Mouse (Mus musculus): ENCODE data around the gene Bud13. TPM values are rescaled to one million over a fixed set of nuclear protein-coding genes. Genes with fewer than 3 reads are reported as not detected.
A peak's percentile ranks its signal among the peaks of the same experiment; 100 is the strongest.
"Not testable (repeated sequence)": the region's sequence is repeated elsewhere in the genome, so short reads cannot be mapped to it uniquely, and the experiment has no call there.

The Bud13 gene
- total and polyA plus RNA-seq, 3 experiments: 13.9 to 26.3 TPM; not detected in 1

DNA sequence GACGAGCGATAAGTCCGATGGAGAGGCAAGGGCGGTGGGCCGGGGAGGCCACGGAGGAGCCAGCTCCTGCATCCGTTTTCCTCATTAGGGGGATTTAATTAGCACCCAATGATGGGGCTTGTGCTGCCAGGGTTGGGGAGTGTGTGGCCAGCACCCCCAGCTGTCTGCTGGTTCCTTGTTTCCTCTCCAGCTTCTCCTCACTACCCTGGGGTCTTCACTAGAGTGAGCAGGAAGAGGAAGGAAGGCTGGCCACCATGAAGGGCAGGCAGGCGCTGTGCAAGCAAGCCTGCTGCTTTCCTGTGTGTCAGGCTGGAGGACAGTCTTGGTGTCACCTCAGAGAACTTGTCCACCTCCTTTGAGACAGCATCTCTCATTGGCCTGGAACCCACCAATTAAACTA is 34.1 kb downstream of the Bud13 start:
- TF ChIP-seq ETS1 (IDR thresholded peaks at IDR 0.05; ENCODE audit: low read depth, low read length) (no peak), POLR2A (IDR thresholded peaks at IDR 0.05; ENCODE audit: control insufficient read depth in 1 of 2, insufficient read depth in 1 of 2, low read depth in 1 of 2, low read length in 2 of 2, poor library complexity in 1 of 2) (no peak), MAX (IDR thresholded peaks at IDR 0.05; ENCODE audit: low read length) (no peak), TAL1 (IDR thresholded peaks at IDR 0.05; ENCODE audit: low read length) (no peak), UBTF (IDR thresholded peaks at IDR 0.05; ENCODE audit: borderline replicate concordance, insufficient read depth, low read depth, low read length) (no peak), E2F4 (IDR thresholded peaks at IDR 0.05; ENCODE audit: borderline replicate concordance, low read depth, low read length) (no peak), JUND (IDR thresholded peaks at IDR 0.05; ENCODE audit: low read depth, low read length) (no peak), ZC3H11A (IDR thresholded peaks at IDR 0.05; ENCODE audit: low read depth, low read length) (no peak), CTCF (IDR thresholded peaks at IDR 0.05 in 2 of 3, conservative IDR thresholded peaks at IDR 0.05 in 1 of 3; ENCODE audit: control insufficient read depth in 1 of 3, insufficient read depth in 1 of 3, low read depth in 2 of 3, low read length in 3 of 3, poor library complexity in 1 of 3, severe bottlenecking in 1 of 3) (no peak), USF2 (IDR thresholded peaks at IDR 0.05; ENCODE audit: borderline replicate concordance in 1 of 2, insufficient read depth in 1 of 2, low read depth in 1 of 2, low read length in 2 of 2) (no peak), TCF12 (IDR thresholded peaks at IDR 0.05; ENCODE audit: low read depth, low read length) (no peak), MXI1 (IDR thresholded peaks at IDR 0.05; ENCODE audit: low read depth, low read length) (no peak), SIN3A (IDR thresholded peaks at IDR 0.05; ENCODE audit: low read length) (no peak), RAD21 (IDR thresholded peaks at IDR 0.05; ENCODE audit: low read depth, low read length) (no peak), MYC (IDR thresholded peaks at IDR 0.05; ENCODE audit: low read depth, low read length) (no peak), ELF1 (IDR thresholded peaks at IDR 0.05; ENCODE audit: low read depth, low read length) (no peak), MAFK (IDR thresholded peaks at IDR 0.05; ENCODE audit: borderline replicate concordance, low read depth, low read length) (no peak), NRF1 (IDR thresholded peaks at IDR 0.05; ENCODE audit: insufficient read depth, low read depth, low read length, poor library complexity, severe bottlenecking) (no peak)
- Histone ChIP-seq H3K27ac (ENCODE audit: control insufficient read depth, low read depth, low read length) (no peak overlapping the region), H3K9me3 (replicated peaks; ENCODE audit: insufficient read depth, low read length) (no peaks in the 10 kb centered on the region), H3K4me1 (ENCODE audit: control insufficient read depth in 1 of 2, insufficient read depth in 2 of 2, low read length in 2 of 2) (no peaks in the 10 kb centered on the region), H3K4me3 (ENCODE audit: control insufficient read depth in 1 of 2, insufficient read depth in 1 of 2, low read depth in 2 of 2, low read length in 2 of 2) (no peak overlapping the region), H3K79me2 (ENCODE audit: control insufficient read depth, insufficient read depth, low read length, poor library complexity) (no peaks in the 10 kb centered on the region), H3K27me3 (ENCODE audit: control insufficient read depth in 1 of 2, insufficient read depth in 2 of 2, low read length in 2 of 2) (peaks cover 0 to 3% of the 10 kb centered on the region in 2 experiments; a peak in 2 of 4 replicates), H3K36me3 (ENCODE audit: control insufficient read depth in 1 of 2, insufficient read depth in 2 of 2, low read length in 2 of 2) (no peaks in the 10 kb centered on the region), H3K9ac (ENCODE audit: control insufficient read depth, low read depth, low read length, poor library complexity, severe bottlenecking) (no peak overlapping the region)
- no peak for DNase-seq (ENCODE audit: low read depth, low spot score)

DNA sequence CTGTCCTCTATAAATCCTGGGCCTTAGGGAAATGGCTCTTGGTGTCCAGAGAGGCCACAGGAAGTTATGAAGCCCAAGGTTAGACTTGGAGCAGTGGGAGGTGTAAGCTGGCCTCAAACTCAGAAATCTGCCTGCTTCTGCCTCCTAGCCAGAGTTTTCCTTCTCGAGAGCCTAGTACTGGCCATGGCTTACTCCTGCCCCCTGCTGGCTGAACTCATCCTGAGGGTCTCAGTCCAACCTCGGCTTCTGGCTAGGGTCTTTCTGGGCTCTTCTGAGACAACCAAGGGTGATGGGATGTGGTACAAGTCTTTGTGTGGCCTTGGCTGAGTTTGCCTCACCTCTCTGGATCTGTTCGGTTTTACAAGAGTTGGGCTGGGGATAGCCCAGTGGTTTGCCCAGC is 35.1 kb downstream of the Bud13 start:
- H3K9me3 ChIP-seq (replicated peaks; ENCODE audit: insufficient read depth, low read length): no peaks in the 10 kb centered on the region
- H3K4me3 ChIP-seq (ENCODE audit: control insufficient read depth in 1 of 2, insufficient read depth in 1 of 2, low read depth in 2 of 2, low read length in 2 of 2): no peak overlapping the region
- TF ChIP-seq RAD21 (IDR thresholded peaks at IDR 0.05; ENCODE audit: low read depth, low read length) (peak; percentile 17), CTCF (IDR thresholded peaks at IDR 0.05 in 2 of 3, conservative IDR thresholded peaks at IDR 0.05 in 1 of 3; ENCODE audit: control insufficient read depth in 1 of 3, insufficient read depth in 1 of 3, low read depth in 2 of 3, low read length in 3 of 3, poor library complexity in 1 of 3, severe bottlenecking in 1 of 3) (peak; percentile 33 to 60 (median 34); a peak in 5 of 6 replicates), KAT2A (conservative IDR thresholded peaks at IDR 0.05; ENCODE audit: low read depth, low read length) (no peak)
- H3K9ac ChIP-seq (ENCODE audit: control insufficient read depth, low read depth, low read length, poor library complexity, severe bottlenecking): no peak overlapping the region
- H3K79me2 ChIP-seq (ENCODE audit: control insufficient read depth, insufficient read depth, low read length, poor library complexity): no peaks in the 10 kb centered on the region
- H3K27me3 ChIP-seq (ENCODE audit: control insufficient read depth in 1 of 2, insufficient read depth in 2 of 2, low read length in 2 of 2): peaks cover 4 to 11% of the 10 kb centered on the region in 2 experiments
- DNase-seq (ENCODE audit: low read depth, low spot score): no peak
- H3K27ac ChIP-seq (ENCODE audit: control insufficient read depth, low read depth, low read length): no peak overlapping the region
- H3K4me1 ChIP-seq (ENCODE audit: control insufficient read depth in 1 of 2, insufficient read depth in 2 of 2, low read length in 2 of 2): no peaks in the 10 kb centered on the region
- no peaks in the 10 kb centered on the region for H3K36me3 ChIP-seq (ENCODE audit: control insufficient read depth in 1 of 2, insufficient read depth in 2 of 2, low read length in 2 of 2)

DNA sequence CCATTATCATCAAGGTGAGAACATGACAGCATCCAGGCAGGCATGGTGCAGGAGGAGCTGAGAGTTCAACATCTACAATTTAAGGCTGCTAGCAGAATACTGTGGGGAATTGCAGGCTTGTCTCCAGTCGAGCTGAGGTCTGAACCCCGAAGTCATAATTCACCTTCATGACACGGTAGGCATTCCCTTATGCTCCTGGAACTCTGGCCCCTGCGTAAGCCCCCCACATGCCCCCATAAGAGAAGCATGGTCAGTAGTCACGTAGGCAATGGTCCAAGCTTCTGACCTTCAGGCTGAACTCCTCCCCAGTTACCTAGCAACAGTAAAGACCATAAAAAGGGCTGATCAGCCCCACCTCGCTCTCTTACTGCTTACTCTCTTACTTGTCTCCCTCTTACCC is 37.1 kb downstream of the Bud13 start, which contains the start of gene 4931429L15Rik:
TSS of gene 4931429L15Rik (minus strand) at position 101 of the 400 bp plus-strand sequence.
- H3K4me3 ChIP-seq (ENCODE audit: control insufficient read depth in 1 of 2, insufficient read depth in 1 of 2, low read depth in 2 of 2, low read length in 2 of 2): not testable (repeated sequence)

More for the DNA sequence above, 37.1 kb downstream of the Bud13 start, which contains the start of gene 4931429L15Rik:
- H3K9ac ChIP-seq (ENCODE audit: control insufficient read depth, low read depth, low read length, poor library complexity, severe bottlenecking); DNase-seq (ENCODE audit: low read depth, low spot score); H3K36me3 ChIP-seq (ENCODE audit: control insufficient read depth in 1 of 2, insufficient read depth in 2 of 2, low read length in 2 of 2); H3K79me2 ChIP-seq (ENCODE audit: control insufficient read depth, insufficient read depth, low read length, poor library complexity); H3K9me3 ChIP-seq (replicated peaks; ENCODE audit: insufficient read depth, low read length); H3K4me1 ChIP-seq (ENCODE audit: control insufficient read depth in 1 of 2, insufficient read depth in 2 of 2, low read length in 2 of 2); H3K27ac ChIP-seq (ENCODE audit: control insufficient read depth, low read depth, low read length): not testable (repeated sequence)
- H3K27me3 ChIP-seq (ENCODE audit: control insufficient read depth in 1 of 2, insufficient read depth in 2 of 2, low read length in 2 of 2): peaks cover 17 to 21% of the 10 kb centered on the region in 2 experiments

Data from MEL (cell line).